Comparison of ENCODE assay signal across 12 mouse cellular contexts in the genomic region with DNA sequence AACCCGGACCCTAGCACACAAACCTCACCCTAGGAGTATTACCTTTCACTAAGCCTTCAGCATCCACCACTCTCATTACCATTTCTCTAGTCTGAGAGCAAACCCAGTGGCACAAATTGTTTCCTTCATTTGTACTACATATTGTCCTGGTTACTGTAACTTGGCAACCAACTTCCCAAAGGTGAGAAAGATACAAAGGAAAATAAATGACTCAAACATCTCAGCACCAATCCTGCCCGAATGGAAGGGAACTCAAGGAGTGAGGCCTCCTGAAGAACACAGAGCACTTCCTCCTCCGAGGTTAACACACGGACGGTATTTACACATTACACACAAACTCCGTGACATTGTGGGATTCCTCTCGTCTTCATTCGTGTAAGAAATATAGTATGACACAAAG. TPM values are rescaled to one million over a fixed set of nuclear protein-coding genes. Genes with fewer than 3 reads are reported as not detected.
DNase-seq lines count a peak whose midpoint lies in the region; ATAC-seq and TF ChIP-seq lines count a peak whose summit lies in the region.
"Had no signal": no experiment of that assay in that cellular context is flagged by ENCODE, and none has a peak within 500 bp of the region (broad histone marks: within the 10 kb centered on the region; RNA-seq: fewer than 3 reads in every experiment).

No protein-coding gene starts in this region.

- WGBS in hindbrain, embryonic 13.5 days: 53% methylated on average over 8 of the region's 8 CpGs
- 75% methylated on average over 8 of the region's 8 CpGs for WGBS in hindbrain, embryonic 10.5 days
- 36% methylated on average over 8 of the region's 8 CpGs for WGBS in midbrain, embryonic 16.5 days

- 0 out of 2 replicates have a peak overlapping the region, but pooled peaks have one; percentile 35 for H3K9ac ChIP-seq in hindbrain, embryonic 13.5 days
- H3K9ac ChIP-seq in midbrain, embryonic 16.5 days (ENCODE audit: low read depth, low read length): no peak overlapping the region

- H3K4me2 ChIP-seq in hindbrain, embryonic 13.5 days: peak overlapping the region; percentile 44
- H3K4me2 ChIP-seq in midbrain, embryonic 16.5 days (ENCODE audit: low read length): peak overlapping the region; percentile 36

- no peaks in the 10 kb centered on the region for H3K27me3 ChIP-seq in hindbrain, embryonic 13.5 days
- H3K27me3 ChIP-seq in hindbrain, embryonic 10.5 days (ENCODE audit: insufficient read depth, poor library complexity, severe bottlenecking): no peaks in the 10 kb centered on the region
- no peaks in the 10 kb centered on the region for H3K27me3 ChIP-seq in midbrain, embryonic 16.5 days (ENCODE audit: control insufficient read depth, insufficient read depth, low read depth, low read length)

- H3K36me3 ChIP-seq in hindbrain, embryonic 13.5 days: no peaks in the 10 kb centered on the region
- H3K36me3 ChIP-seq in hindbrain, embryonic 10.5 days: peaks cover 5% of the 10 kb centered on the region
- no peaks in the 10 kb centered on the region for H3K36me3 ChIP-seq in midbrain, embryonic 16.5 days (ENCODE audit: control insufficient read depth, insufficient read depth, low read length)

- ATAC-seq in hindbrain, embryonic 13.5 days (ENCODE audit: low FRiP score): no peak
- peak; percentile 39 to 49; a peak in 3 of 4 replicates for ATAC-seq in hematopoietic stem cell, adult 5-6 weeks (replicated peaks in 1 of 2; ENCODE audit: insufficient read depth in 1 of 2, low FRiP score in 2 of 2, low TSS enrichment in 1 of 2, low read depth in 1 of 2, poor library complexity in 2 of 2, severe bottlenecking in 2 of 2)
- no peak for ATAC-seq in midbrain, embryonic 16.5 days

- TF ChIP-seq CTCF in bone marrow macrophage, adult 2 months (IDR thresholded peaks at IDR 0.05; ENCODE audit: low read depth, low read length): no peak

- H3K4me1 ChIP-seq in hindbrain, embryonic 13.5 days (replicated peaks): peaks cover 62% of the 10 kb centered on the region
- peaks cover 60% of the 10 kb centered on the region for H3K4me1 ChIP-seq in hindbrain, embryonic 10.5 days (replicated peaks)
- H3K4me1 ChIP-seq in bone marrow macrophage, adult 2 months (ENCODE audit: control insufficient read depth, insufficient read depth, low read length): peaks cover 16% of the 10 kb centered on the region
- H3K4me1 ChIP-seq in midbrain, embryonic 16.5 days (ENCODE audit: control insufficient read depth, insufficient read depth, low read length): peaks cover 49% of the 10 kb centered on the region

- no peak for TF ChIP-seq POLR2A in bone marrow macrophage, adult 2 months (IDR thresholded peaks at IDR 0.05; ENCODE audit: borderline replicate concordance, low read depth, low read length)

- no peaks in the 10 kb centered on the region for H3K9me3 ChIP-seq in hindbrain, embryonic 13.5 days
- H3K9me3 ChIP-seq in hindbrain, embryonic 10.5 days: no peaks in the 10 kb centered on the region
- H3K9me3 ChIP-seq in midbrain, embryonic 16.5 days (replicated peaks; ENCODE audit: control insufficient read depth, low read length, poor library complexity, severe bottlenecking): no peaks in the 10 kb centered on the region
- H3K9me3 ChIP-seq: G1E had no signal

- peak overlapping the region; percentile 5; the same call in 1 of the 2 replicates for H3K4me3 ChIP-seq in hindbrain, embryonic 13.5 days
- no peak overlapping the region for H3K4me3 ChIP-seq in hindbrain, embryonic 10.5 days
- H3K4me3 ChIP-seq in bone marrow macrophage, adult 2 months (ENCODE audit: insufficient read depth, low read length): peak overlapping the region; percentile 31
- peak overlapping the region; percentile 3; the same call in 1 of the 2 replicates for H3K4me3 ChIP-seq in midbrain, embryonic 16.5 days (ENCODE audit: low read depth, low read length)

- DNase-seq in hindbrain, embryonic 10.5 days (ENCODE audit: low spot score): no peak
- DNase-seq in adrenal gland, postnatal 10 days: no peak
- no peak for DNase-seq in gastrocnemius, adult 8-10 months (ENCODE audit: low spot score in 2 of 2)
- DNase-seq: adrenal gland, postnatal 25 days; kidney, adult 18-20 months; layer of hippocampus, adult 9-11 months; right cerebral cortex, postnatal 4 days had no signal

- H3K27ac ChIP-seq in hindbrain, embryonic 13.5 days: no peak overlapping the region
- no peak overlapping the region for H3K27ac ChIP-seq in hindbrain, embryonic 10.5 days
- H3K27ac ChIP-seq in bone marrow macrophage, adult 2 months (ENCODE audit: insufficient read depth, low read depth, low read length): no peak overlapping the region
- peak overlapping the region; percentile 33; the same call in 1 of the 2 replicates for H3K27ac ChIP-seq in midbrain, embryonic 16.5 days (ENCODE audit: low read length)

RNA-seq across cellular contexts. Expression of gene Arhgap21, which starts 7.4 kb away (rescaled TPM):
- polyA plus RNA-seq in hindbrain, embryonic 13.5 days (2015; fragmentation: Nextera tagmentation; extraction: Ambion mirVana): 35.6 and 41.1 TPM in 2 replicates
- polyA plus RNA-seq in hindbrain, embryonic 10.5 days (2016; fragmentation: Nextera tagmentation; extraction: Ambion mirVana): 31.8 and 39.9 TPM in 2 replicates
- 14.7 and 22.7 TPM in 2 replicates for polyA plus RNA-seq in bone marrow macrophage, adult 2 months (2012; ENCODE audit: insufficient read depth, insufficient read length, missing spikeins)
- total RNA-seq in hematopoietic stem cell, adult 5-6 weeks (2017): 37.0 and 39.6 TPM in 2 replicates
- polyA plus RNA-seq in midbrain, embryonic 16.5 days (2015; fragmentation: Nextera tagmentation; extraction: Ambion mirVana): 40.9 and 41.7 TPM in 2 replicates
- total RNA-seq in adrenal gland, postnatal 10 days (2021): 10 to 100 TPM; 57.5 to 78.3 TPM
- 10 to 100 TPM; 30.0 to 33.0 (median 30.3) TPM for total RNA-seq in gastrocnemius, adult 8-10 months (2022)

Comparison
In these comparisons a context has a peak if more than half of its experiments do, and no peak if none do; other contexts are left out.
1. ATAC-seq: peak in hematopoietic stem cell, adult 5-6 weeks (2 of 2); none in hindbrain, embryonic 13.5 days (single experiment) and midbrain, embryonic 16.5 days (single experiment).